Mouse (Mus musculus): ENCODE measurements around the gene Pgbd5. TPM values are rescaled to one million over a fixed set of nuclear protein-coding genes. Genes with fewer than 3 reads are reported as not detected.
A peak's percentile ranks its signal among the peaks of the same experiment; 100 is the strongest.

The Pgbd5 gene
- total and polyA plus RNA-seq, 2 experiments from 2014 or later: 15.9 to 74.1 TPM

GRCm38 (mm10) chr8:124343991-124344390 is 95.5 kb downstream of the Pgbd5 start:
- Histone ChIP-seq H3K27me3 (ENCODE audit: insufficient read depth, low read length) (no peaks in the 10 kb centered on the region), H3K36me3 (ENCODE audit: insufficient read depth, low read length) (peaks cover 40% of the 10 kb centered on the region; the same call in 1 of the 2 replicates), H3K4me1 (ENCODE audit: insufficient read depth, low read length) (0 out of 2 replicates have a peak, but pooled peaks cover 3% of the 10 kb centered on the region), H3K9ac (replicated peaks; ENCODE audit: low read length) (no peak overlapping the region), H3K27ac (no peak overlapping the region), H3K4me2 (ENCODE audit: low read depth, low read length) (no peak overlapping the region), H3K9me3 (ENCODE audit: low read length) (no peaks in the 10 kb centered on the region), H3K4me3 (ENCODE audit: low read length) (no peak overlapping the region)
- DNase-seq (ENCODE audit: low spot score): no peak
- no peak for TF ChIP-seq CTCF (IDR thresholded peaks at IDR 0.05; ENCODE audit: low read depth)
- ATAC-seq: no peak
- 76% methylated on average over 12 of the region's 12 CpGs for WGBS

GRCm38 (mm10) chr8:124343151-124343550 is 96.3 kb downstream of the Pgbd5 start:
- peaks cover 47% of the 10 kb centered on the region for H3K36me3 ChIP-seq (ENCODE audit: insufficient read depth, low read length)
- no peak overlapping the region for H3K4me3 ChIP-seq (ENCODE audit: low read length)
- H3K4me2 ChIP-seq (ENCODE audit: low read depth, low read length): no peak overlapping the region
- H3K4me1 ChIP-seq (ENCODE audit: insufficient read depth, low read length): 0 out of 2 replicates have a peak, but pooled peaks cover 3% of the 10 kb centered on the region
- H3K27ac ChIP-seq: no peak overlapping the region
- 96% methylated on average over 15 of the region's 15 CpGs for WGBS
- DNase-seq (ENCODE audit: low spot score) (no peak), ATAC-seq (no peak)
- H3K9me3 ChIP-seq (ENCODE audit: low read length): no peaks in the 10 kb centered on the region
- H3K27me3 ChIP-seq (ENCODE audit: insufficient read depth, low read length): no peaks in the 10 kb centered on the region
- no peak overlapping the region for H3K9ac ChIP-seq (replicated peaks; ENCODE audit: low read length)
- no peak for TF ChIP-seq CTCF (IDR thresholded peaks at IDR 0.05; ENCODE audit: low read depth)

GRCm38 (mm10) chr8:124340360-124341068 is 98.9 kb downstream of the Pgbd5 start:
- Histone ChIP-seq H3K9me3 (ENCODE audit: low read length) (no peaks in the 10 kb centered on the region), H3K9ac (replicated peaks; ENCODE audit: low read length) (no peak overlapping the region), H3K36me3 (ENCODE audit: insufficient read depth, low read length) (peaks cover 61% of the 10 kb centered on the region), H3K4me1 (ENCODE audit: insufficient read depth, low read length) (0 out of 2 replicates have a peak, but pooled peaks cover 3% of the 10 kb centered on the region), H3K27me3 (ENCODE audit: insufficient read depth, low read length) (no peaks in the 10 kb centered on the region), H3K4me2 (ENCODE audit: low read depth, low read length) (no peak overlapping the region), H3K27ac (no peak overlapping the region), H3K4me3 (ENCODE audit: low read length) (no peak overlapping the region)
- WGBS: 52% methylated on average over 17 of the region's 17 CpGs
- peak; percentile 81 for ATAC-seq
- TF ChIP-seq CTCF (IDR thresholded peaks at IDR 0.05; ENCODE audit: low read depth): no peak
- DNase-seq (ENCODE audit: low spot score): peak; percentile 54

GRCm38 (mm10) chr8:124339742-124340141 is 99.7 kb downstream of the Pgbd5 start:
- no peak overlapping the region for H3K4me2 ChIP-seq (ENCODE audit: low read depth, low read length)
- no peak overlapping the region for H3K4me3 ChIP-seq (ENCODE audit: low read length)
- no peak overlapping the region for H3K27ac ChIP-seq
- no peaks in the 10 kb centered on the region for H3K9me3 ChIP-seq (ENCODE audit: low read length)
- DNase-seq (ENCODE audit: low spot score): no peak
- 0 out of 2 replicates have a peak, but pooled peaks cover 3% of the 10 kb centered on the region for H3K4me1 ChIP-seq (ENCODE audit: insufficient read depth, low read length)
- H3K27me3 ChIP-seq (ENCODE audit: insufficient read depth, low read length): no peaks in the 10 kb centered on the region
- ATAC-seq: no peak
- TF ChIP-seq CTCF (IDR thresholded peaks at IDR 0.05; ENCODE audit: low read depth): no peak
- H3K9ac ChIP-seq (replicated peaks; ENCODE audit: low read length): no peak overlapping the region
- WGBS: 88% methylated on average over 3 of the region's 3 CpGs
- H3K36me3 ChIP-seq (ENCODE audit: insufficient read depth, low read length): peaks cover 62% of the 10 kb centered on the region

GRCm38 (mm10) chr8:124336302-124336701 is 103.2 kb downstream of the Pgbd5 start:
- Histone ChIP-seq H3K4me2 (ENCODE audit: low read depth, low read length) (no peak overlapping the region), H3K36me3 (ENCODE audit: insufficient read depth, low read length) (peaks cover 52% of the 10 kb centered on the region), H3K4me3 (ENCODE audit: low read length) (no peak overlapping the region), H3K4me1 (ENCODE audit: insufficient read depth, low read length) (0 out of 2 replicates have a peak, but pooled peaks cover 3% of the 10 kb centered on the region), H3K27ac (no peak overlapping the region), H3K9ac (replicated peaks; ENCODE audit: low read length) (no peak overlapping the region), H3K9me3 (ENCODE audit: low read length) (no peaks in the 10 kb centered on the region), H3K27me3 (ENCODE audit: insufficient read depth, low read length) (no peaks in the 10 kb centered on the region)
- 94% methylated on average over 13 of the region's 13 CpGs for WGBS
- no peak for DNase-seq (ENCODE audit: low spot score)
- ATAC-seq: no peak
- TF ChIP-seq CTCF (IDR thresholded peaks at IDR 0.05; ENCODE audit: low read depth): no peak

GRCm38 (mm10) chr8:124331706-124332105 is 107.8 kb downstream of the Pgbd5 start:
- DNase-seq (ENCODE audit: low spot score) (no peak), ATAC-seq (no peak)
- Histone ChIP-seq H3K27me3 (ENCODE audit: insufficient read depth, low read length) (no peaks in the 10 kb centered on the region), H3K9me3 (ENCODE audit: low read length) (no peaks in the 10 kb centered on the region), H3K36me3 (ENCODE audit: insufficient read depth, low read length) (peaks cover 19% of the 10 kb centered on the region), H3K4me2 (ENCODE audit: low read depth, low read length) (no peak overlapping the region), H3K9ac (replicated peaks; ENCODE audit: low read length) (no peak overlapping the region), H3K27ac (no peak overlapping the region), H3K4me3 (ENCODE audit: low read length) (no peak overlapping the region), H3K4me1 (ENCODE audit: insufficient read depth, low read length) (no peaks in the 10 kb centered on the region)
- WGBS: 51% methylated on average over 11 of the region's 11 CpGs
- TF ChIP-seq CTCF (IDR thresholded peaks at IDR 0.05; ENCODE audit: low read depth): no peak

- no peaks in the 10 kb centered on the region for H3K27me3 ChIP-seq (ENCODE audit: insufficient read depth, low read length)
- no peak overlapping the region for H3K4me3 ChIP-seq (ENCODE audit: low read length)
- ATAC-seq: no peak
- no peaks in the 10 kb centered on the region for H3K9me3 ChIP-seq (ENCODE audit: low read length)
- 87% methylated on average over 3 of the region's 3 CpGs for WGBS
- no peaks in the 10 kb centered on the region for H3K4me1 ChIP-seq (ENCODE audit: insufficient read depth, low read length)
- DNase-seq (ENCODE audit: low spot score): no peak
- peaks cover 19% of the 10 kb centered on the region for H3K36me3 ChIP-seq (ENCODE audit: insufficient read depth, low read length)
- H3K27ac ChIP-seq: 0 out of 2 replicates have a peak overlapping the region, but pooled peaks have one; percentile 48
- TF ChIP-seq CTCF (IDR thresholded peaks at IDR 0.05; ENCODE audit: low read depth): no peak
- H3K4me2 ChIP-seq (ENCODE audit: low read depth, low read length): no peak overlapping the region
- H3K9ac ChIP-seq (replicated peaks; ENCODE audit: low read length): no peak overlapping the region
Measured at GRCm38 (mm10) chr8:124331094-124331493, 108.4 kb downstream of the Pgbd5 start.
